Mouse (Mus musculus) liver, embryonic 14.5 days (tissue): ENCODE measurements around the gene Gxylt2. TPM values are rescaled to one million over a fixed set of nuclear protein-coding genes. Genes with fewer than 3 reads are reported as not detected.

ENCODE experiments used
- ATAC-seq: fragments of 200-750 bp; cut with Nextera tagmentation; 2 replicates; pipeline ENCODE4 v1.8.0; 2017; ENCODE audit warnings: moderate number of reproducible peaks, mild to moderate bottlenecking, moderate library complexity; ENCODE audit not compliant: insufficient read depth
- DNase-seq, 3 experiments: peaks; one replicate each; pipeline ENCODE4 v3.0.0-alpha.2; 2012 to 2013; ENCODE audit warnings: low read depth in 3 of 3, low spot score in 3 of 3
- H3K27ac ChIP-seq: fragments of 300-500 bp; sonication (generic); 2 replicates; pipeline ENCODE4 v1.5.1; 2014; ENCODE audit warnings: moderate library complexity, mild to moderate bottlenecking, control low read depth, inconsistent platforms
- H3K27me3 ChIP-seq: fragments of 300-500 bp; sonication (generic); 2 replicates; pipeline ENCODE4 v1.6.1; 2014; ENCODE audit warnings: mild to moderate bottlenecking, low read length, moderate library complexity; ENCODE audit not compliant: control insufficient read depth, insufficient read depth
- H3K36me3 ChIP-seq: fragments of 300-500 bp; sonication (generic); replicated peaks from 2 replicates; pipeline ENCODE4 v1.6.1; 2014; ENCODE audit warnings: low read depth; ENCODE audit not compliant: control insufficient read depth, insufficient read depth
- H3K4me1 ChIP-seq, 2 experiments: fragments of 200-500 bp in 1 of 2; fragments of 300-500 bp in 1 of 2; sonication (generic) in 1 of 2; replicated peaks; 2 replicates each; pipeline ENCODE4 v1.6.1; 2012 to 2014; ENCODE audit warnings: antibody characterized with exemption in 1 of 2, inconsistent platforms in 1 of 2, low read length in 1 of 2; ENCODE audit not compliant: control insufficient read depth in 2 of 2, insufficient read depth in 2 of 2
- H3K4me2 ChIP-seq: fragments of 300-500 bp; sonication (generic); 2 replicates; pipeline ENCODE4 v1.6.1; 2014; ENCODE audit warnings: low read depth, mild to moderate bottlenecking, control low read depth, moderate library complexity
- H3K4me3 ChIP-seq, 2 experiments: fragments of 200-500 bp in 1 of 2; fragments of 300-500 bp in 1 of 2; sonication (generic) in 1 of 2; 2 replicates each; pipeline ENCODE4 v1.5.1; 2012 to 2014; ENCODE audit warnings: low read depth in 2 of 2, low read length in 2 of 2, mild to moderate bottlenecking in 2 of 2, control low read depth in 1 of 2, inconsistent platforms in 1 of 2, moderate library complexity in 1 of 2; ENCODE audit not compliant: insufficient read depth in 1 of 2
- H3K9ac ChIP-seq: fragments of 300-500 bp; sonication (generic); replicated peaks from 2 replicates; pipeline ENCODE4 v1.6.1; 2014; ENCODE audit warnings: mild to moderate bottlenecking, control low read depth, moderate library complexity
- H3K9me3 ChIP-seq: fragments of 300-500 bp; sonication (generic); 2 replicates; pipeline ENCODE4 v1.6.1; 2016; ENCODE audit warnings: low read length, mixed read lengths; ENCODE audit not compliant: control insufficient read depth
- CTCF ChIP-seq: IDR thresholded peaks from 2 replicates; pipeline ENCODE4 v1.5.1; 2016; ENCODE audit warnings: antibody characterized with exemption, low read depth, control low read depth
- EP300 ChIP-seq: IDR thresholded peaks from 2 replicates; pipeline ENCODE4 v1.6.1; 2016; ENCODE audit warnings: antibody characterized with exemption, low read depth
- WGBS: fragments of 180-500 bp; shearing (Covaris S2); extraction: QIAGEN DNeasy Blood & Tissue Kit; methylation state at CpG from one replicate; pipeline ENCODE4 v1.1.7; 2014; ENCODE audit not compliant: insufficient replicate concordance; 5-methylcytosine and 5-hydroxymethylcytosine counted together
- polyA plus RNA-seq, 2 experiments: library from polyadenylated mRNA; depleted of rRNA in 1 of 2; stranded (reverse) in 1 of 2; unstranded in 1 of 2; fragments of >200 nt; fragmentation: Nextera tagmentation in 1 of 2; extraction: Ambion mirVana in 1 of 2; gene quantifications; 2 replicates each; pipeline versions ENCODE4 v1.2.1 to v1.2.3; 2012 to 2014

Gxylt2 gene
- polyA plus RNA-seq, 2 experiments = 0.04 TPM; not detected in 1

- WGBS = 69% methylated on average over 10 of the region's 10 CpGs
- no peak overlapping the region for H3K27ac ChIP-seq
- ATAC-seq (no peak), DNase-seq (no peak)
- no peak for TF ChIP-seq CTCF
- TF ChIP-seq EP300 = no peak
- no peaks in the 10 kb centered on the region for H3K9me3 ChIP-seq
- H3K4me1 ChIP-seq = no peaks in the 10 kb centered on the region
- H3K4me2 ChIP-seq = no peak overlapping the region
- no peaks in the 10 kb centered on the region for H3K36me3 ChIP-seq
- H3K27me3 ChIP-seq = no peaks in the 10 kb centered on the region
- no peak overlapping the region for H3K9ac ChIP-seq
- no peak overlapping the region for H3K4me3 ChIP-seq
These were observed 28.7 kb downstream of the Gxylt2 start for GRCm38 (mm10) chr6:100733218-100733617.

GRCm38 (mm10) chr6:100734321-100734720 is 29.8 kb downstream of the Gxylt2 start:
- H3K36me3 ChIP-seq = no peaks in the 10 kb centered on the region
- ATAC-seq = no peak
- H3K4me3 ChIP-seq = no peak overlapping the region
- H3K9me3 ChIP-seq = no peaks in the 10 kb centered on the region
- no peak overlapping the region for H3K4me2 ChIP-seq
- DNase-seq = no peak
- H3K27me3 ChIP-seq = no peaks in the 10 kb centered on the region
- WGBS = 74% methylated on average over 6 of the region's 6 CpGs
- no peak overlapping the region for H3K9ac ChIP-seq
- TF ChIP-seq EP300 (no peak), CTCF (no peak)
- H3K27ac ChIP-seq = no peak overlapping the region
- H3K4me1 ChIP-seq = no peaks in the 10 kb centered on the region

GRCm38 (mm10) chr6:100758431-100759208 is 54.1 kb downstream of the Gxylt2 start:
- Histone ChIP-seq H3K4me3 (no peak overlapping the region), H3K4me2 (no peak overlapping the region), H3K9me3 (no peaks in the 10 kb centered on the region), H3K27ac (no peak overlapping the region), H3K9ac (no peak overlapping the region), H3K36me3 (no peaks in the 10 kb centered on the region), H3K27me3 (no peaks in the 10 kb centered on the region), H3K4me1 (no peaks in the 10 kb centered on the region)
- TF ChIP-seq EP300 = no peak
- TF ChIP-seq CTCF = no peak
- ATAC-seq = no peak
- DNase-seq = no peak
- 62% methylated on average over 4 of the region's 4 CpGs for WGBS

GRCm38 (mm10) chr6:100767756-100768155 is 63.2 kb downstream of the Gxylt2 start:
- ATAC-seq = no peak
- Histone ChIP-seq H3K9ac (no peak overlapping the region), H3K4me2 (no peak overlapping the region), H3K4me3 (no peak overlapping the region), H3K36me3 (no peaks in the 10 kb centered on the region), H3K9me3 (no peaks in the 10 kb centered on the region), H3K4me1 (no peaks in the 10 kb centered on the region), H3K27ac (no peak overlapping the region), H3K27me3 (no peaks in the 10 kb centered on the region)
- DNase-seq = no peak
- 67% methylated on average over 4 of the region's 4 CpGs for WGBS
- TF ChIP-seq CTCF (no peak), EP300 (no peak)

- DNase-seq = no peak
- TF ChIP-seq CTCF (no peak), EP300 (no peak)
- 67% methylated on average over 15 of the region's 15 CpGs for WGBS
- Histone ChIP-seq H3K36me3 (no peaks in the 10 kb centered on the region), H3K9me3 (no peaks in the 10 kb centered on the region), H3K4me3 (no peak overlapping the region), H3K9ac (no peak overlapping the region), H3K27ac (no peak overlapping the region), H3K4me1 (no peaks in the 10 kb centered on the region), H3K4me2 (no peak overlapping the region), H3K27me3 (no peaks in the 10 kb centered on the region)
- ATAC-seq = no peak
These were observed 71.5 kb downstream of the Gxylt2 start for GRCm38 (mm10) chr6:100775923-100776505.
